Mouse (Mus musculus) heart, adult 2 months (tissue): Measurements from ENCODE around the gene Usmg5. TPM values are rescaled to one million over a fixed set of nuclear protein-coding genes. Genes with fewer than 3 reads are reported as not detected.
"Not testable (repeated sequence)": the region's sequence is repeated elsewhere in the genome, so short reads cannot be mapped to it uniquely, and the experiment has no call there.

Source experiments
- DNase-seq, 2 experiments: peaks; one replicate each; pipeline ENCODE4 v3.0.0; 2021
- H3K27ac ChIP-seq: fragments of 200-600 bp; 2 replicates; pipeline ENCODE4 v1.8.1; 2022
- H3K27me3 ChIP-seq: fragments of 200-500 bp; 2 replicates; pipeline ENCODE4 v1.6.1; 2012; ENCODE audit warnings: mild to moderate bottlenecking, low read length, inconsistent platforms, mixed read lengths; ENCODE audit not compliant: control insufficient read depth, insufficient read depth
- H3K36me3 ChIP-seq: fragments of 200-500 bp; 2 replicates; pipeline ENCODE4 v1.6.1; 2012; ENCODE audit warnings: low read length, inconsistent platforms; ENCODE audit not compliant: control insufficient read depth, insufficient read depth
- H3K4me1 ChIP-seq: fragments of 200-500 bp; 2 replicates; pipeline ENCODE4 v1.6.1; 2011; ENCODE audit warnings: low read length; ENCODE audit not compliant: control insufficient read depth, insufficient read depth
- H3K4me3 ChIP-seq: fragments of 200-600 bp; 2 replicates; pipeline ENCODE4 v1.8.1; 2022
- H3K79me2 ChIP-seq: fragments of 200-500 bp; replicated peaks from 2 replicates; pipeline ENCODE4 v1.6.1; 2012; ENCODE audit warnings: mild to moderate bottlenecking, inconsistent platforms, low read length, moderate library complexity, mixed read lengths; ENCODE audit not compliant: control insufficient read depth, insufficient read depth
- H3K9ac ChIP-seq: fragments of 200-500 bp; 2 replicates; pipeline ENCODE4 v1.6.1; 2012; ENCODE audit warnings: low read depth, mild to moderate bottlenecking, control low read depth, inconsistent platforms, low read length, mixed read lengths
- CTCF ChIP-seq: fragments of 200-600 bp; IDR thresholded peaks from 2 replicates; pipeline ENCODE4 v1.8.1; 2022; ENCODE audit warnings: antibody characterized with exemption, mild to moderate bottlenecking, moderate library complexity
- EP300 ChIP-seq: fragments of 200-500 bp; IDR thresholded peaks from 2 replicates; pipeline ENCODE4 v1.6.1; 2011; ENCODE audit warnings: low read depth, low read length, control low read depth; ENCODE audit not compliant: insufficient read depth
- POLR2A ChIP-seq: fragments of 200-500 bp; IDR thresholded peaks from 2 replicates; pipeline ENCODE4 v1.6.1; 2011; ENCODE audit warnings: mild to moderate bottlenecking, low read depth, low read length, control low read depth; ENCODE audit not compliant: insufficient read depth
- WGBS: fragments of 180-500 bp; shearing (Covaris S2); methylation state at CpG from one replicate; pipeline ENCODE4 v1.1.7; 2018; 5-methylcytosine and 5-hydroxymethylcytosine counted together
- intact Hi-C: fragments of 180-260 bp; cut with DNase I; formaldehyde crosslinking; loops from one replicate; pipeline ENCODE4 v1.15.1; 2025
- long read RNA-seq: library from polyadenylated mRNA; stranded (forward); transcript quantifications from one replicate; pipeline ENCODE4 v2.0.0, GENCODE M21; 2021
- polyA plus RNA-seq: library from polyadenylated mRNA; depleted of rRNA; stranded (reverse); fragments of >200 nt; gene quantifications from 2 replicates; pipeline ENCODE4 v1.2.3, GENCODE M21; 2012; rRNA removed
- total RNA-seq, 2 experiments: library from RNA; stranded (reverse); gene quantifications; 2 replicates each; pipeline ENCODE4 v1.2.3; 2021

Gene Usmg5
- total RNA-seq, result 1,000 to 10,000 TPM; 2,026 to 2,490 TPM
- 762 and 1,154 TPM in 2 replicates for polyA plus RNA-seq
- long read RNA-seq, transcript Usmg5-201 (4 exons, 362 nt), result major isoform, 1,348 of 1,382 reads
- long read RNA-seq, partial matches to known transcripts, result 8 of 1,382 reads
- long read RNA-seq, other reads (novel, unspliced or antisense), result 24 of 1,382 reads

DNA sequence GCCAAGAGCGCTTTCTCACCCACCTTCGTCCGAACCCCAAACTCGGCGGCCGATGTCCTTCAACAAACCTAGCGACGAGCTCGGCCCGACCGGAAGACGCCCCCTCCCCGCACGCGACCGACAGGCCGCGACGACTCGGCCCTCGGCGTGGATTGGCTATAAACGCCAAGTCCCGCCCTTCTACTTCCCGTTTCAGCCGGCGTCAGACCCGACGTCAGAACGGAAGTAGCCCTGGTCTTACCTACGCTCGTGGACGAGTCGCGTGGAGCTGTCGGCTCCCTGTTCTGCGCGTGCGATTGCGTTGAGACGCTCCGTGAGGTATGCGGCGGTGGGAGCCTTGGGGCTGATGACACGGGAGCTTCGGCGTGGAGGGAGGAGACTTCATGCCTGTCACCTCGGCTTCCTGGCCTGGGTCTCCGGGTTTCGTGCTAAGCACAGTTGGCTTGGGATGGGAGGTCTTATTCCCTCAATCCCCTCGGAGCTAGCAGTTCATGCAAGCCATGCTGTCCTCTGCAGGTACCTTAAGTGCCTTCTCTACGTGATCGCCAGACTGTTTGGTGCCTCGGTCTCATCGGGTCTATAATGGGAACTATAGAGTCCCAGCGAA is at the start of gene Usmg5, which contains the start of gene Pdcd11:
Gene Usmg5 (minus strand): TSS at position 98 of the 607 bp plus-strand sequence.
Gene Pdcd11 (plus strand): TSS at position 219 of the 607 bp plus-strand sequence.
- DNase-seq, result peak; percentile 96
- H3K4me3 ChIP-seq, result peak within 1 kb of the TSS; percentile 74
- peaks cover 23% of the 10 kb centered on the region for H3K36me3 ChIP-seq
- TF ChIP-seq CTCF (no peak), POLR2A (peak; percentile 91), EP300 (0 out of 2 replicates have a peak, but pooled peaks have one; percentile 49)
- H3K4me1 ChIP-seq, result peaks cover 6% of the 10 kb centered on the region
- no peaks in the 10 kb centered on the region for H3K27me3 ChIP-seq
- peak within 1 kb of the TSS; percentile 93 for H3K27ac ChIP-seq
- WGBS, result under 1% methylated on average over 56 of the region's 56 CpGs
- intact Hi-C loops, result loop anchor here (1.0 kb wide), 1 partner anchor 22 kb away; no protein-coding TSS in a partner anchor
- H3K79me2 ChIP-seq, result peaks cover 2% of the 10 kb centered on the region; the same call in 1 of the 2 replicates
- peak within 1 kb of the TSS; percentile 94 for H3K9ac ChIP-seq

DNA sequence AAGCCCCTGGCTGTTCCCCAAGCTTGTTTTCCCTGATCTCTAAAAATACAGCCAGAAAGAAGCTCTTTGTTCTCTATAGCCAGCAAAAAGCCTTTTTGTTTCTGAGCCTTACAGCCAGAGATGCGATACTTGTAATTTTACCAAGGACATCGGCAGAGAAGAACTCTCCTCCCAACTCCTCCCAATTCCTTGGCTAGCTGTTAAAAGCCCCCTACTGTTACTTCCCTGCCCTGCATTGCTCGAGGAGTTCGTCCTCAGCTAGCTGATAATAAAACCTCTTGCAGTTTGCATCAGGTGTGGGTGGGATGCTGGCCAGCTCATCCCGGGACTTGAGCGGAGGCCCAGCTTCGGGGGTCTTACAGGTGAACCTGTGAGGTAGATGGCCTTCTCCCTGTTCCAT is 49.2 kb upstream of the Usmg5 start:
- intact Hi-C loops, H3K4me1 ChIP-seq, H3K79me2 ChIP-seq, H3K9ac ChIP-seq, H3K27me3 ChIP-seq, H3K36me3 ChIP-seq, H3K27ac ChIP-seq, H3K4me3 ChIP-seq, DNase-seq: not testable (repeated sequence)
- 47% methylated on average over 7 of the region's 7 CpGs for WGBS

DNA sequence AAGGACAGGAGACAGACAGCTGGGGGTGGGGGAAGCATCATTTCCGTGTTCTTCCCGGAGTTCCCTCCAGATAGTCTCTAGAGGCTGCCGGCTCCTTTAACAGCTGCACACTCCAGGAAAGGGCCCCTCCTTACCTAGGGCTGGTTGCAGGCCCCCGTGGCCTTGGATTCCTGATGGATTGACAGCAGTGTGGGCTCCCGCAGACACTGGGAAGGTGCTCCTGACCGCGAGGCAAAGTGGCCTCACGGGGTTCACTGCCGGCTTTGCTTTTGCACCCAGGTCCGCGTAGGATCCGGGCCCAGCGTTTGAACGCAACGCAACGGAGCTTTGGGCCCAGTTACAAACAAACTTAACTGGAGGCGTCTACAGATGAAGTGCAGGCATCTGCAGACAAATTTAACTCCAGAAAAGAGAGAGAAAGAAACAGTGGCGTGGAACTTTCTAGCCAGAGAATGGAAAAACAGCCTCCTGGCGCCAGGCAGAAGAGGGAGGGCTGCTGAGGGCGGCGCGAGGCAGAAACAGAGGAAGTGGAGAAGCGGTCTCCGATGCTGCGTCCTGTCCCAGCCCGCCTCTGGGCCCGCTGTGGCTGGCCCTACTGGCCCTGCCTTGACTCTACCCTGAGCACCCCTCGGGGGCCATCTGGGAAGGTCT is 47.4 kb upstream of the Usmg5 start, which contains the start of gene Calhm2:
Gene Calhm2 (minus strand): TSS at position 524 of the 651 bp plus-strand sequence.
- Histone ChIP-seq H3K9ac (peak within 1 kb of the TSS; percentile 69), H3K4me1 (peaks cover 7% of the 10 kb centered on the region), H3K4me3 (peak within 1 kb of the TSS; percentile 76), H3K36me3 (no peaks in the 10 kb centered on the region), H3K79me2 (no peaks in the 10 kb centered on the region), H3K27ac (peak within 1 kb of the TSS; percentile 93), H3K27me3 (no peaks in the 10 kb centered on the region)
- peak; percentile 59 for TF ChIP-seq POLR2A
- no peak for TF ChIP-seq CTCF
- TF ChIP-seq EP300, result no peak
- intact Hi-C loops, result loop anchor here (2.0 kb wide), 2 partner anchors 15 to 443 kb away; no protein-coding TSS in a partner anchor
- 3% methylated on average over 28 of the region's 28 CpGs for WGBS
- peak; percentile 81 to 82 for DNase-seq

DNA sequence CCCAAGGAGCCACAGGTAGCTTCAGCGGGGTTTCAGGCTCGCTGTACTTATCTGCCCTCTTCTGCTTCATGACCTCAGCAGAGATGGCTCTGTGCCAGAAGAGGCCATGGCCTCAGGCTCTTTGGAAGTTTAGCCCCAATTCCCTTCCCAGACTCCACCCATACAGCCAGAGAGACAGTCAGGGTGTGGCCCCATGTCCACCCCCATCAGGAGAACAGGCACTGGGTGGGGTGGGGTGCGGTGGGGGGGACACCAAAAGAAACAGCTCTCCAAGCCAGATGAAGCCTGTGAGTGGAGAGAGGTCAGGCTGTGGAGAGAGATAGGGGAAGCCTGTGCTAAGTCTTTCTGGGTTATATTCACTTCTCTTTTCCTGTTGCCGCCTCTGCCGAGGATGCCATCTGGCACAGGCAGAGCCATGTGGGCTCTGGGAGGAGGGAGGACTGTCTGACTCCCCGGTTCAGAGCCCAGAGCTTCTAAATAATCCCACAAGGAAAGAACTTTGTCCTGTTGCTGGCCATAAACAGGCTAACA is 46.7 kb upstream of the Usmg5 start:
- intact Hi-C loops, result loop anchor here (2.0 kb wide), 2 partner anchors 14 to 444 kb away; no protein-coding TSS in a partner anchor
- no peaks in the 10 kb centered on the region for H3K79me2 ChIP-seq
- peak overlapping the region; percentile 68 for H3K9ac ChIP-seq
- H3K36me3 ChIP-seq, result no peaks in the 10 kb centered on the region
- peak overlapping the region; percentile 76 for H3K4me3 ChIP-seq
- peak overlapping the region; percentile 93 for H3K27ac ChIP-seq
- WGBS, result 13% methylated on average over 6 of the region's 6 CpGs
- peak; percentile 75 to 80 for DNase-seq
- 0 out of 2 replicates have a peak, but pooled peaks have one; percentile 2 for TF ChIP-seq EP300
- TF ChIP-seq CTCF, result no peak
- TF ChIP-seq POLR2A, result peak; percentile 40; the same call in 1 of the 2 replicates
- H3K27me3 ChIP-seq, result no peaks in the 10 kb centered on the region
- H3K4me1 ChIP-seq, result peaks cover 7% of the 10 kb centered on the region

DNA sequence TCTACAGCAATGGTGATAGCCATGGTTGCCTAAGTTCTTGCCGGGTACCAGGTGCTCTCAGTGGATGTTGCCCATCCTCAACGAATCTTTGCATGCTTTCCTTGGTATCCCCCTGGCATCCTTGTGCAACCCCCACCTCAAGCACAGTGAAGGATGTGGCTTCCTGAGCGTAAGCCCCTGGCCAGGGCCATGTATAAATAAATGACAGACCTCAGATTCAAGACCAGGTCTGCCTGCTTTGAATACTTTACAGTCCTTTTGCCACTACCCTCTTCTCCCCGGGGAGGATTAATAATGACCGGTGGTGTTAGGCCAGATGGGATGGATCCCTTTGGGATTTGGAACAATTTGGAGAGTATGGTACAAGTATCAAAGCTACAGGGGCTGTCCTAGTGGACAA is 45.7 kb upstream of the Usmg5 start:
- H3K9ac ChIP-seq, result no peak overlapping the region
- no peaks in the 10 kb centered on the region for H3K79me2 ChIP-seq
- H3K27me3 ChIP-seq, result no peaks in the 10 kb centered on the region
- TF ChIP-seq POLR2A, result no peak
- TF ChIP-seq EP300, result no peak
- no peak for TF ChIP-seq CTCF
- H3K27ac ChIP-seq, result peak overlapping the region; percentile 93; the same call in 1 of the 2 replicates
- no peak overlapping the region for H3K4me3 ChIP-seq
- H3K4me1 ChIP-seq, result peaks cover 7% of the 10 kb centered on the region
- no peak for DNase-seq
- 81% methylated on average over 5 of the region's 5 CpGs for WGBS
- intact Hi-C loops, result loop anchor here (2.0 kb wide), 2 partner anchors 13 to 445 kb away; no protein-coding TSS in a partner anchor
- no peaks in the 10 kb centered on the region for H3K36me3 ChIP-seq
